Mouse (Mus musculus): ENCODE data around the gene Sstr5. TPM values are rescaled to one million over a fixed set of nuclear protein-coding genes. Genes with fewer than 3 reads are reported as not detected.
A peak's percentile ranks its signal among the peaks of the same experiment; 100 is the strongest.

The Sstr5 gene
- total RNA-seq (2014; fragmentation: Nextera tagmentation) (not detected in 2 replicates), total RNA-seq (2017) (not detected in 2 replicates)

GRCm38 (mm10) chr17:25497013-25497412 lies at the start of gene Sstr5:
Gene Sstr5, minus strand, starts transcription at chr17:25497288.
- ATAC-seq (replicated peaks; ENCODE audit: poor library complexity, severe bottlenecking), result no peak

GRCm38 (mm10) chr17:25541768-25542167 lies 44.7 kb upstream of the Sstr5 start:
- ATAC-seq (replicated peaks; ENCODE audit: poor library complexity, severe bottlenecking), result no peak

GRCm38 (mm10) chr17:25540731-25541130 lies 43.6 kb upstream of the Sstr5 start:
- no peak for ATAC-seq (replicated peaks; ENCODE audit: poor library complexity, severe bottlenecking)

DNA sequence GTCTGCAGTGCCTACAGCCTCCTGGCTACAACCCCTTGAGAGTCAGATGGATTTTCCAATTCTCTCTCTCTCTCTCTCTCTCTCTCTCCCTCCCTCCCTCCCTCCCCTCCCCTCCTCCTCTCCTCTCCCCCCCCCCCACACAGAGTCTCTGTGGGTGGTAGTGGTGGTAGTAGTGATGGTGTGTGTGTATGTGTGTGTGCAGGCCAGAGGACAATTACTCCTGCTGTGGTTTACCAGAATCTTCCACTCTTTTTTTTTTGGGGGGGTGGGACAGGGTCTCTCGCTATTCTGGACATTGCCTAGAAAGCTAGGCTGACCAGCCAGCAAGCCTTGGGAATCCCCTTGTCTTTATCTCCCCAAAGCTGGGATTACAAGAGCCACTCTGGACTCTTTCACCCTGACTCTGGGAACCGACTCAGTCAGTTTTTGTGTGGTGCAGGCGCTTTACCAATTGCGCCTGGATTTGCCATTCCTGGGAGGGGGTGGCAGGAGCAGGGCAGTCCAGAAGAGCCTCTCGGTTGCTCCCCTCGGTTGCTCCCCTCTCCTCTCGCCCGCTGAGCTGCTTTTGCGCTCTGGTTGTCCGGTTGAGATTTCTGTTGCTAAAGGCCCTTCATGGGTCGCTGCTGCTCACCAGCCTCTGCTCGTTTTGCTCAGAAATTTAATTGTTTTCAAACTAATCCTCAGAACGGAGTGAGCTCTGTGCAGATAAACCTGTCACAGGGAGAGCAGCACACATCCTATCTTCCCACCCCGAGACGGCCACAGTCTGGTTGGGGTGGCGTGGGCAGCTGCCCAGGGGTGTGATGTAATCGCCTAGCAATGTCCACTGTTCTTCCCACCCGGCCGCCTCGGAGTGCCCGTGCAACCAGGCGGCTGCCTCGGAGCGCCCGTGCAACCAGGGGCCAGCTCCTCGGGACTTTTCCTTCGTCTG lies 42.1 kb upstream of the Sstr5 start:
- no peak for ATAC-seq (replicated peaks; ENCODE audit: poor library complexity, severe bottlenecking)

DNA sequence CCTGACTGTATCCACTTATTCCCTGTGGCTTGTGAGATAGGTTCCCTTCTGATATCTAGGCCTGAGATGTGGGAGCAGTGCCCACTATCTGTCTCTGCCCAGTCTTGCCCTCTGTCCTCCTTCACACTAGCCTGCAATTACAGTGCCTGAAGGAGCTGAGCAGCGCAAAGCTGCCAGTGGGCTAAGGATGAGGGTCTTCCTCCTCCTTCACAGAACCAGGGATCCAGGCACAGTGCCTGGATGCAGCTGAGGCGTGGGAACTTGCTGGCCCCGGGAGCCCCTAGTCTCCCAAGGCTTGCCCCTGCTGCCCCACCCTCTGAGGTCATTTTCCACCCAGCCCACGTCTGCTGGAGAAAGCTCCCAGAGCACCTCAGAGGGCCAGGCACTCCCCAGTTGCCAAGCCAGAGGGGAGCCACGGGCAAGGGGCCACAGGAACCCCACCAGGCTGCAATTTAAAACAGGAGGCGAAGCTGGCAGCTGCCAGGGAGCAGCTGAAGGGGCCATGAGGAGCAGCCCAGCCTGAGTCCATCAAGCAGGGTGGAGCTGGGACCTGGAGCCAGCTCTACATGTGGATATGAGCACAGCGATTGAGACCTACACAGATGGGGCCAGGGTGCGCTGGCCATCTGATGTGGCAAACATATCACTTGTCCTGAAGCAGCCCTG lies 33.4 kb upstream of the Sstr5 start:
- no peak for ATAC-seq (replicated peaks; ENCODE audit: poor library complexity, severe bottlenecking)

DNA sequence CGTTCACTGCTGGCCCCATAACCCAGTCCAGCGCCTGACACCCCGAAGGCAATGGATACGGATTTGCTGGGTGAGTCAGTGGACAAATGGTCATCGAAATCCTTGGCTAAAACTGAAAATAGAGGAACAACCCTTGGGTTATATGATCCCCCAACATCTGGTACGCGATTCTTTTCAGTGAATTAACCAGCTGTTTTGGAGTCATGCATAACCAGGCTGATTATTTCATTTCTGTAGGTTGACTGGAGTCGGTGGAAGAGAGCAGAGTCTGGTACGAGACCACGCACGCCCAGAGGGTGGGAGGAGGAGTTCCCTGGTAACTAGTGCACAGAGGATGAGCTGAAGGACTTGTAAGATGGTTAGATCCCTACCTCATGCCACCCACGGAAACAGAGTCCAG lies 25.0 kb upstream of the Sstr5 start:
- ATAC-seq (replicated peaks; ENCODE audit: poor library complexity, severe bottlenecking), result no peak

GRCm38 (mm10) chr17:25520492-25520891 lies 23.4 kb upstream of the Sstr5 start:
- ATAC-seq (replicated peaks; ENCODE audit: poor library complexity, severe bottlenecking), result no peak

DNA sequence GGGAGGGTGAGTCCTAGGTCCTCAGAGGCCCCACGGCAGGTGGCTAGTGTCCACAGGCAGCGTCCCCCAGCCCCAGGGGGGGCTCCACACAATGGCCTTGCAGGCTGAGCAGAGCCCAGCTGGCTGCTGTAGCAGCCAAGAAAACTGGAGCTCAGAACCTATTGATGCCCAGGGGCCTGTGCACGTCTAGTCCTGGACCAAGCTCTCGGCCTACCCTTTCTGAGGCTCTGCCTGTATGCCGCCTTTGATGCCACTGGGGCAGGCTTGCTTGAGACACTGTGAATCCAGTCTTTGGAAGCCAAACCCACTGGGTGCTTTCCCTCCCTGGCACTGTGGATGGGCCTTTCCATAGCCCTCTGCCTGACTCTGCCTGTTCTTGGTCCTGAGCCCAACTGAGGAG lies 22.4 kb upstream of the Sstr5 start:
- no peak for ATAC-seq (replicated peaks; ENCODE audit: poor library complexity, severe bottlenecking)

GRCm38 (mm10) chr17:25518144-25518543 lies 21.1 kb upstream of the Sstr5 start:
- no peak for ATAC-seq (replicated peaks; ENCODE audit: poor library complexity, severe bottlenecking)

GRCm38 (mm10) chr17:25516315-25516714 lies 19.2 kb upstream of the Sstr5 start:
- no peak for ATAC-seq (replicated peaks; ENCODE audit: poor library complexity, severe bottlenecking)

- no peak for ATAC-seq (replicated peaks; ENCODE audit: poor library complexity, severe bottlenecking)
These were observed 17.0 kb upstream of the Sstr5 start for GRCm38 (mm10) chr17:25514055-25514454.

DNA sequence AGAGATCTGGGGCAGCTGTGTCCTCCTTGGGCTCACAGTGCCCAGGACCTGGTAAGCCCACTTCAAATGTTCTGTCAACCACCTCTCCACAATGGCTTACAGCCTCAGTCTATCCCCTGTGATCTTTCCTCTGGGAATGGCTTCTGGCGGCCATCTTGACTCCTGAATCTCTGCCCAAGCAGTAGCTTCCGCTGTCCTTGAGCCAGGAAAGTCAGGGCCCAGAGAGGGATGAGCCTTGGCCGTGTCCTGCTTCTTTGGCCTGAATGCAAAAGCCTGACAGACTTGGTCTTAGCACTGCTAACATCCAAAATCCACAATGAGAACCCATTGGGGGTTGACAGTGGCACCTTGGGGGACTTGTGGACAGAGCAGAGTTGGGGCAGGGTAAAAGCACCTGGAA lies 14.8 kb upstream of the Sstr5 start:
- no peak for ATAC-seq (replicated peaks; ENCODE audit: poor library complexity, severe bottlenecking)

DNA sequence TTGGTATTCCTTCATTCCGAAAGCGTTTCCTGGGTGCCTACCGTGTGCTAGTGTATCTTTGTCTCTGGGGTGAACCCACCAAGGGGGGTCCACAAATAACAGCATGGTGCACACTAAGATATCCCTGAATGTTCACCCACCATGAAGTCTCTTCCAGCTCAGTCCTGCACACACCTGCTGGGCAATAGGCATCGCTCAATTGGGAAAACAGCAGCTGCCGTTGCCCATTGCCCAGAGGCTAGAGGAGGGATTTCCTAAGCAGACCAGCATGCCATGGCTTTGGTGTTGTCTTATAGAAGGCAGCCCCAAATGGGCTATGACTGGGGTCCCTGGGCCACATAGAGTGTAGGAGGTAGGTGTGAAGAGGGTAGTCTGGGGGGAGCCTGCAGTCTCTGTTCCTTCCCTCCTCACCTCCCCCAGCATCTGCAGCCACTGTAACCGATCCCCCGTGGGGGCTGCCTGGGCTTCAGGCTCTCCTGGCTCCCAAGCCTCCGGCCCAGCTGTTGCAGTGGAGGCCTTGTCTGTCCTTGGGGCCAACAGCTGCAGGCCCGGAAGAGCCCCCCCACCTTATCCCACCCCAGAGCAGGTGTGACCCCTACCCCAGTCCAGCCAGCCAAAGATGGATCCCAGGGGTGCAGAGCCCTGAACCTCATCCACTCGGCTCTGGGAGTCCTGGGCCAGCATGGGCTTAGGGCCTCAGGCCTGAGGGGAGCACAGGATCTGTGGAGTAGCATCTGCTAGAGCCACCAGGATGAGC lies 13.2 kb upstream of the Sstr5 start:
- ATAC-seq (replicated peaks; ENCODE audit: poor library complexity, severe bottlenecking), result no peak

- ATAC-seq (replicated peaks; ENCODE audit: poor library complexity, severe bottlenecking), result no peak
These were observed 11.9 kb upstream of the Sstr5 start for GRCm38 (mm10) chr17:25508860-25509577.

GRCm38 (mm10) chr17:25507799-25508198 lies 10.7 kb upstream of the Sstr5 start:
- ATAC-seq (replicated peaks; ENCODE audit: poor library complexity, severe bottlenecking), result peak; percentile 71

GRCm38 (mm10) chr17:25502599-25502998 lies 5.5 kb upstream of the Sstr5 start:
- ATAC-seq (replicated peaks; ENCODE audit: poor library complexity, severe bottlenecking), result 0 out of 2 replicates have a peak, but pooled peaks have one; percentile 37

DNA sequence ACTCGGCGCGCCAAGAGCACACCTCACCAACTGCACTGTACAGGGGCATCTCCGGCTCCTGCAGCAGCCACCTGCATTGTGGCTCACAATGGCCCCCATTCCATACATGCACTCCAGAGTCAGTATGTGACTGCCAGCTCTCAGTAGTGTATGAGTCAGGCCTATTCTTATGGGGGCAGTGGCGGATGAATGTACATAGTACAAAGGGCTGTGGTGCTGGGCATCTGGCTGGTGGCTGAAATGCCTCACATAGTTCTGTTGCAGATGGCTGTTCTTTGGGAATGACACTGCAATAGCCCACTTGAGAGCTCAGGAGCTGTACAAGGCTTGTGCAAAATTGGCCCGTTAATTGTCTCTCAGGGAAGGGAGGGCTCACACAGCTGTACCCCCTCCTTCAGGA lies 15.0 kb downstream of the Sstr5 start:
- no peak for ATAC-seq (replicated peaks; ENCODE audit: poor library complexity, severe bottlenecking)

DNA sequence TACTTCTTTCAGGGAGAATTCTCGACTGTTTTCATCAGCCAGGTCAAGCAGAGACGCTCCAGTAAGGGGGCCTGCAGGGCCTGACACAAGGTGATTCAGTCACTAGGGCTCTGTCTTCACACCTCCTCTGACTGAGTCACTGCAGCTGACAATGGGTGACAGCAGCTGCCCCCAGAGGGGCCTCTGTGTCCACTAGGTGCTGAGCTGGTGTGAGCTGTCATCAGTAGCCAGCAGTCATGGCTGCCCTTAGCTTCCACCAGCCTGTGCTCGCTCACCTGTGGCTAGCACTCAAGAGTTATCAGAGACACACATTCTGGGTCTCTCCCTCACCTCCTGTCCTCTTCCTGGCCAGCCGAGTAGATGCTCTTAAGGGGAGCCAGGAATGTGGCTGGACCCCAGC lies 16.3 kb downstream of the Sstr5 start:
- no peak for ATAC-seq (replicated peaks; ENCODE audit: poor library complexity, severe bottlenecking)

DNA sequence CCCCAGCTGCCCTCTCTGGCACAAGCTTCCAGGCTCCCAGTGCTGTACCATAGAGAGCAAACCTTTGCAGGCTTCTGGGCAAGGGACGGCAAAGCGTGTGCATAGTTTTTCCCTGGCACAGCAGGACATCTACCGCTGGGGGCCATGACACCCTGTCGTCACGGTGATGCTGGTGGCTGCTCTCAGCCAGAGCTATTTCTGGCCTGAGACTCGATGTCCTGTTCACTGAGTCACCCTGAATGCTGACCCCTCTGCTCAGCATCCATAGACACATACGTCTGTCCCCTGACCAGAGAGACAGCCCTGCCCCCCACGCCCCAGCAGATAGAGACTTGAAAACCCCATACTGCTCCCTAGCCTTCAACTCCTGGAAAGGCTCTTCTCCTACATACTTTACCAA lies 16.9 kb downstream of the Sstr5 start:
- no peak for ATAC-seq (replicated peaks; ENCODE audit: poor library complexity, severe bottlenecking)

All from granulocyte monocyte progenitor cell, adult 5-6 weeks (primary cell).